Mouse (Mus musculus) thymus, adult 18-20 months (tissue): ENCODE measurements at regions not wholly inside any gene's neighbourhood (a gene's known extent, or its start where the extent isn't known, plus 50 kb on each side); places are given as distances from the start of the nearest gene placed in this dataset.

ENCODE experiments used
- DNase-seq, 2 experiments: peaks; one replicate each; pipeline ENCODE4 v3.0.0; 2022; ENCODE audit warnings: mixed read lengths in 2 of 2

GRCm38 (mm10) chr11:24397710-24398109 lies 319.9 kb downstream of the Bcl11a start:
- no peak for DNase-seq

- no peak for DNase-seq
These were observed 323.3 kb downstream of the Bcl11a start for GRCm38 (mm10) chr11:24401151-24401550.

GRCm38 (mm10) chr11:24402127-24402526 lies 324.3 kb downstream of the Bcl11a start:
- DNase-seq: no peak

- no peak for DNase-seq
These were observed 336.9 kb downstream of the Bcl11a start for GRCm38 (mm10) chr11:24414804-24415203.

- DNase-seq: no peak
These were observed 344.4 kb downstream of the Bcl11a start for GRCm38 (mm10) chr11:24422066-24422775.

- DNase-seq: no peak
These were observed 345.4 kb downstream of the Bcl11a start for GRCm38 (mm10) chr11:24423278-24423677.

GRCm38 (mm10) chr11:24426995-24427883 lies 349.4 kb downstream of the Bcl11a start:
- no peak for DNase-seq

- DNase-seq: no peak
These were observed 370.8 kb downstream of the Bcl11a start for GRCm38 (mm10) chr11:24448608-24449007.

GRCm38 (mm10) chr11:24452267-24452666 lies 374.4 kb downstream of the Bcl11a start:
- no peak for DNase-seq

- no peak for DNase-seq
These were observed 386.8 kb downstream of the Bcl11a start for GRCm38 (mm10) chr11:24464642-24465041.

GRCm38 (mm10) chr11:24467458-24467857 lies 389.6 kb downstream of the Bcl11a start:
- DNase-seq: no peak

GRCm38 (mm10) chr11:24470469-24470868 lies 392.6 kb downstream of the Bcl11a start:
- no peak for DNase-seq

GRCm38 (mm10) chr11:24472617-24473367 lies 394.9 kb downstream of the Bcl11a start:
- DNase-seq: no peak

- no peak for DNase-seq
These were observed 395.6 kb downstream of the Bcl11a start for GRCm38 (mm10) chr11:24473368-24474010.

GRCm38 (mm10) chr11:24502722-24503424 lies 425.0 kb downstream of the Bcl11a start:
- DNase-seq: no peak

GRCm38 (mm10) chr11:24515568-24515967 lies 437.7 kb downstream of the Bcl11a start:
- DNase-seq: no peak

- DNase-seq: no peak
These were observed 457.6 kb downstream of the Bcl11a start for GRCm38 (mm10) chr11:24535462-24535861.

GRCm38 (mm10) chr11:24537721-24538120 lies 459.9 kb downstream of the Bcl11a start:
- DNase-seq: no peak

GRCm38 (mm10) chr11:24569655-24570054 lies 491.8 kb downstream of the Bcl11a start:
- DNase-seq: no peak

GRCm38 (mm10) chr11:24613529-24613928 lies 535.7 kb downstream of the Bcl11a start:
- DNase-seq: no peak

- no peak for DNase-seq
These were observed 537.6 kb downstream of the Bcl11a start for GRCm38 (mm10) chr11:24615436-24615835.

GRCm38 (mm10) chr11:24618586-24618985 lies 540.7 kb downstream of the Bcl11a start:
- DNase-seq: no peak
